Mouse (Mus musculus): ENCODE results near the gene Entpd1. TPM values are rescaled to one million over a fixed set of nuclear protein-coding genes. Genes with fewer than 3 reads are reported as not detected.

The Entpd1 gene
- 4.2 and 9.7 TPM in 2 replicates for polyA plus RNA-seq (2012; ENCODE audit: low replicate concordance)

GRCm38 (mm10) chr19:40611830-40612506, at the start of gene Entpd1, which contains the start of gene Tctn3:
TSS of gene Entpd1 (plus strand) at chr19:40612366.
TSS of gene Tctn3 (minus strand) at chr19:40612233.

DNA sequence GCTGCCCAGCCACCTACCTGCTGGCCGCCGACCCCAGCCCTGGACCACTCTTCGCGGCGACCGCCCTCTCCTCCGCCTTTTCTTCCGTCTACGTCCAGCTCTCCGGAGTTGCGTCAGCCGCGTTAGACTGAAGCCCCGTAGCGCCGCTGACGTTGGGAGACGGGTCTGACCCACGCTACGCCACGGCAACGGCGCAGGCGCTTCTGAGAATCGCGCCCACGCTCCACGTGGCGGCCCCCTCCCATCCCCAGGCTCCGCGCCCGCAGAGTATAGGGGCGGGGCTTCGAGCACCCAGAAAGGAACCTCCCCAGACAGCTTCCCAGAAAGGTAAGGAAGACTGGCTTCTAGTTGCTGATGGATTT, 23.9 kb upstream of the Entpd1 start, which contains the start of gene Aldh18a1:
Gene Aldh18a1 (minus strand): TSS at position 171 of the 362 bp plus-strand sequence.

DNA sequence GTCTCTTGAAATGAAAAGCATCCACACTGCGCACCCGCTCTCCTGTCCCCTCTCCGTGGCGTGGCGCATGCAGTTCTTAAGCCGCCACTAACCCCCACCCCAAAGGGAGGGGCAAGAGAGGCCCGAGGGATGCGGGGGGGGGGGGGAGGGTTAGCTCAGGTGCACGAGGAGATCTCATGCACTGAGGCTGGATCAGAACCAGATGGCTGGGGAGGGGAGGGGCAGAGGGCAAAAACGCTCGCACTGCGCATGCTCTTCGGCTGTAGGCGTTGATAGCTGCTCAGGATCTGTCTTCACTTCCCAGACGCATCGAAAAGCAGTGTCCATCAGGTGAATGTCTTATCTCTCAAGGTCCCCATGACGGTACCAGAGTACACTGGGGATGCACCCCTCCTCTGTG, 136.4 kb downstream of the Entpd1 start, which contains the start of gene Cc2d2b:
Gene Cc2d2b (plus strand): TSS at position 195 of the 400 bp plus-strand sequence.

Other genes with a start within 250 kb of the Entpd1 start
- gene Sorbs1, start 98.6 kb upstream of the Entpd1 start, polyA plus RNA-seq (2012; ENCODE audit: low replicate concordance) = 8.7 and 13.8 TPM in 2 replicates
- gene Aldh18a1, start 23.9 kb upstream of the Entpd1 start, polyA plus RNA-seq (2012; ENCODE audit: low replicate concordance) = 9.3 and 19.6 TPM in 2 replicates
- 19.0 and 32.9 TPM in 2 replicates for gene Tctn3, start 133 bp upstream of the Entpd1 start, polyA plus RNA-seq (2012; ENCODE audit: low replicate concordance)
- not detected in 2 replicates for gene Cc2d2b, start 136.4 kb downstream of the Entpd1 start, polyA plus RNA-seq (2012; ENCODE audit: low replicate concordance)
- 1.1 and 1.3 TPM in 2 replicates for gene Ccnj, start 218.9 kb downstream of the Entpd1 start, polyA plus RNA-seq (2012; ENCODE audit: low replicate concordance)